Mouse (Mus musculus): Measurements from ENCODE around the gene Prkce.

The Prkce gene

GRCm38 (mm10) chr17:86486657-86487056 is 319.1 kb downstream of the Prkce start:
- DNase-seq (ENCODE audit: extremely low spot score): no peak

- DNase-seq (ENCODE audit: extremely low spot score): no peak
Observed at GRCm38 (mm10) chr17:86487450-86487849, 319.9 kb downstream of the Prkce start.

DNA sequence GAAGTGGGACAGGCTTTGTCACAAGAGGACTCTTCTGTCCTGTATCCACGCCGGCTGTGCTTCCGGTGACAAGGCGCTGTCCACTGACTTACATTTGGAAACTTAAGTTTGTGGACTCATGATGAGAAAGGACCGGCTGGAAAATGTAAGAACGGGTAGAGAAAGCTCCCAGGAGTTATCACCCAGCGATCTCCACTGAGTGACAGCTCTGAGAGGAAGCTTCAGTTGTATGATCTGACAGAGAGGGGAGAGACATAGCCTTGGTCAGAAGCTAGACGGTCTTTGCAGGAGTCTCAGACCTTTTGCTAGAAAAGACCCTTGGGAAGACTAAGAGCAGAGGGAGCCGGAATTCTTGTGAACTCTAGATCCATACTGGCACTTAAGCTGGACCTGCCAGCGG is 322.2 kb downstream of the Prkce start:
- DNase-seq (ENCODE audit: extremely low spot score): no peak

DNA sequence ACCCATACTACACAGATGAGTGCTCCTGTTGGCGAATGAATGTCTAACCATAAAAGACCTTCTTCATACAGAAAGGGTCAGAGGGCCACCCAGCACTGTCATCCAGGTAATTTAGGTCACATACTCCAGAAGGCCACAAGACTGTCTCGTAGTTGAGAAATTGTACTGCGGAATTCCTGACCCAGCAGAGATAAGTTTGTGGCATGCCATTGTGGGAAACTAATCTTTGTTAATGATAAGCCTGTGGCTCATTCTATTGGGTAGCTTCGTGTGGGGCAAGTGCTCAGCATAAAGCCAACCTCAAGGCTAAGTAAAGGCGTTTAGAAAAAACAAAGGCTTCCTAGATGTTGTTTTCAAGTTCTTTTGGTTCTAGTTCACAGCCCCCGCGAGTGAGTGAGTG is 324.8 kb downstream of the Prkce start:
- no peak for DNase-seq (ENCODE audit: extremely low spot score)

DNA sequence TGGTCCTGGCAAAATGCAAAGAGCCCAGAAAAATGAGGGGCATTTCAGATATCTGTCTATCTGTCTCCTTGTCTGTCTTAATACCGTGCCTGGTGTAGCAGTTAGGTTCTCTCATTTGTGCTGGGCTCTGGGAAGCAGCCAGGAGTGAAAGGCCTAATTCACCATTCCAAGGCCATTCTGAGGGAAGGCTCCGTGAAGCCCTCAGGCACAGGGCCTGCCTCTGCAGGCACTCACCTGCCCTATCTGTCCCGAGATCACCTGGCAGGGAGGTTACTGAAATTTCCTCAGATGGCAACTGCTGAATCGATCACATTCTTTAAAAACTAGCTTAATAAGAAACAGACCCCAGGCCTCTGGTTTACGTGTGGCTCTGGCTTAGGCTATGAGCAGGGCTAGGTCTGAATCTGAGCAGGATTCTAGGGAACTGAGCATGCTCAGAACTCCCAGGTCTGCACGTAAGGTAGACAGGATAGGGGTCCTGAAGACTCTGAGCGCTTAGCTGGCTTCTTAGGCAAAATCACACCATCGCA is 326.4 kb downstream of the Prkce start:
- no peak for DNase-seq (ENCODE audit: extremely low spot score)

DNA sequence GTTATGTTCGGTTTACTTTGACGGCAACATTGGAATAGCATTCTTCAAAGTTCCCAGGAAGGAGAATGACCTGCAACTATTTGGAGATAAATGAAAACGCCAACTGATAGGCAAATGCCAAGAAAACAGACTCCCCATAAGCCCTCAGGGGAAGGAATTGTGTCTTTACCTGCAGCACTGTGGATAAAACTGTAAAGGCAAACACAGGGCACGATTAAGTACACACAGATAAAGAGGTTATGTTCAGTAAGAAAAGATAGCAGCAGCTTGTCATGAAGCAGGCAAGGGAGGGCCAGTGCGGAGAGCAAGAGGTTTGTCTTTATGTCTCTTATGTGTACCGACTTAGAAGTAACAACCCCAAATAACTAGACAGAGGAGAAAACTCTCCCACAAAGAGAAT is 326.9 kb downstream of the Prkce start:
- no peak for DNase-seq (ENCODE audit: extremely low spot score)

- DNase-seq (ENCODE audit: extremely low spot score): no peak
Observed at GRCm38 (mm10) chr17:86494895-86495294, 327.3 kb downstream of the Prkce start.

GRCm38 (mm10) chr17:86496123-86496771 is 328.7 kb downstream of the Prkce start:
- peak; percentile 13 for DNase-seq (ENCODE audit: extremely low spot score)

GRCm38 (mm10) chr17:86497302-86497701 is 329.7 kb downstream of the Prkce start:
- DNase-seq (ENCODE audit: extremely low spot score): no peak

GRCm38 (mm10) chr17:86499359-86500045 is 331.9 kb downstream of the Prkce start:
- no peak for DNase-seq (ENCODE audit: extremely low spot score)

GRCm38 (mm10) chr17:86501393-86501792 is 333.8 kb downstream of the Prkce start:
- DNase-seq (ENCODE audit: extremely low spot score): no peak

DNA sequence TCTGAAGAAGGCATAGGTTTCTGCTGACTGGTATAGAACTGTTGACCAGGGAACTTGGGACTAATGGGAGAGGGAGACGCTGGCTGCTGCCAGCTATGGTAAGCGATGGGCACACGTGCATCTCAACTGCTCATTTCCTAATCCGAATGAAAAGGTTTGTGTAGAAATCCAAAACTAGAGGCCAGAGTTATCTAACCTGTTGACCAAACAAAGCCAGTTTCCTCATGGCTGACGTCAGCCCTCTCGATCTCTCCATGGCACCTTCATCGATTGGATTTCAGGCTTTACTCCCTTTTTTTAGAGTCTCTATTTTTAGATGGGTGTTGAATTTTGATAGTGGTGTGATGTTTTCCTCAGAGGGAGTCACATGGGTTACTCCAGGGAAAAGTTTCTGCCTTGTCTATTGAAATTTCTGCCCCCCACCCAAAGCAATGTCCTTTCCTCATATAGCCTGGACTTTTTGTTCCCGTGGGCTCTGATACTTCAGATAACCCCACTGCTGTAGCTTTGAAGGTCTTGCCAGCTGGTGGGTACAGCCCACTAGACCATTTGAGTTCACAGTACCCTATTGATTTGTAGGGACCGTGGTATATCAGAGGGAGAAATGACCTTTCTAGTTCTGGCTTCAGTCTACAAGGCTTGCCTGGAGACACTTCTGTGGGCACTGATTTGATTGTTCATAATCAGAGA is 335.8 kb downstream of the Prkce start:
- no peak for DNase-seq (ENCODE audit: extremely low spot score)

DNA sequence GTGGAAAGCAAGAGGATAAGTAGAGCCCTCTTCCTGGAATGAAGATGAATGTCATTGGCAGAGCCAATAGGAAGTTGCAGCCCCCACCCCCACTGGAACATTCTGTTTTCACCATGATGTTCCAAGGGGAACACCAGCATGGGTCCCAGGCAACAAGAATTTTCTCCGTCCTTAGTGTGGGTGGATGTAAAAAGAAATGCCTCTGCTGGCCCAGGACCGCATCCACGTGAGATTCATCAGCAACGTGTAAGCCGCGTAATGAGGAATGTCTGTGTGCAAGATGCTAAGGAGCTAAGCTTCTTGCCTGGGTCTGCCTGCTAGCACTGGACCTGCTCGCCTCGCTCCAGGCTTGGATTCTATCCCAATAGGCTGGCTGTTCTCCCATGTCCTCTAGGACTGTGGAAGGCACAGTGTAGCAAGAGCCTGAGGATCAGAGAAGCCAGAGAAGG is 337.6 kb downstream of the Prkce start, which contains the start of gene Gm10309:
TSS of gene Gm10309 (minus strand) at position 50 of the 449 bp plus-strand sequence.
- DNase-seq (ENCODE audit: extremely low spot score): no peak

DNA sequence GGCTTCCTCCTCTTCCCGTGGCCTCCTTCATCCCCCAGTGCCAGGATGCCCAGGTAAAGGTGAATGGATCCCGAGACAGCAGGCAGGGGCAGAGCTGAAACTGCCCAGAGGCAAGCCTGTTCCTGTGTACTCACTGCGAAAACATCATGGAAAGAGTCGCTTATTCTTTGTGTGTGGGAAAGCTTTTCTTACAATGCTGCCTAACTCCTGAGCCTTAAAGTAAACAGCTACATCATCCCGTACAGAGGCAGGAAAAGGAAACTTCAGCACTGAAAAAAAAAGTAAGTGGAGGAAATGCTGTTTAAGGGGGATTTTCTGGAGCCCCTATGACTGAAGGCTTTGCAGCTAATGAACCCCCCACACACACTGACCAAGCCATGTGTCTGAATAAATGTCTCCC is 339.3 kb downstream of the Prkce start:
- no peak for DNase-seq (ENCODE audit: extremely low spot score)

- DNase-seq (ENCODE audit: extremely low spot score): no peak
Observed at GRCm38 (mm10) chr17:86507342-86508211, 340.0 kb downstream of the Prkce start.

GRCm38 (mm10) chr17:86508212-86508490 is 340.6 kb downstream of the Prkce start:
- DNase-seq (ENCODE audit: extremely low spot score): no peak

DNA sequence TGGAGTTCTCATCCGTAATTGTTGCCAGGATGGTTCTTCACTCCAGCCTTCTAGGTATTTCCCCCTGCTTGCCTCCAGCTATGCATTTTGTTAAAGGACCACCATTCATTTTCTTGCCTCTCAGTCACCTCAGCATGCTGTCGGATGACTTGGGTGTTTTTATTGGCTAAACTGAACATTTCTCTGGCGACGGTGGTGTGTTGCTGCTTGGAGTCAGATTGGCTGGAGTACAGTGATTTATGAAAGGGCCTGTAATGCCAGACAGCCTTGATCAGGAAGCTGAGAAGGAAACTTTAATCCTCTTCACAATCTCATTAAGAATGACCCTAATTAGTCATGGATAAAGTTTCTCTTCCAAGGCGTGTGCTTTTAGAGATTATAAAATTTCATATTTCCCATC is 342.3 kb downstream of the Prkce start:
- DNase-seq (ENCODE audit: extremely low spot score): no peak

DNA sequence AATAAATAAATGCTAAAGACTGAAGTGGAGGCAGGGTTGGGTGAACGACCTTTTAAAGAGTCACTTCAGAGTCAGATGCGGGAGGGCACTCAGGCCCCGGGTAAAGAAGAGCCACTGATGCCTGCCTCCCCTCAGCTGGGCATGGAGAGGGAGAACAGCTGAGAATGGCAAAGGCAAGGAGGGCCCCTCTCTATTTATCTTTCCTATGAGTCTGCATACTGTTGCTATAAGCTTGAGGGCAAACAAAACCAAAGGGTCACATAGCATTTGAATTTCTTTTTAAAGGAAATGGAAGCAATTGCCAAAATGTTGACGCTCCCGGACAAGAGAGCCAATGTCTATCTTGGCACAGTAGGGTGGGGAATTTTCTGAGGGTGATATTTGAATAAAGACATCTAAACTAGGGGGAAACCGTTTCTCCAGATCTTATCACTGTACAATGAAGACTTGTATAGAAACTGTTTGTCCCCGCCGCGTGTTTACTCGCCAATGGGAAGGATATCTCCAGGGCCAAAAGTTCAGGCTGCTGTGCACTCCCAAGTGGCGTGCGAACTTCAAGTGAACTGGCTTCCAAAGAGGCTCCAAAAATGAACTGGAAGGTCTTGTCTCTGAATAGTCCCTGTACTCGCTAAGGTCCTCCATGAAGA is 347.5 kb downstream of the Prkce start:
- no peak for DNase-seq (ENCODE audit: extremely low spot score)

DNA sequence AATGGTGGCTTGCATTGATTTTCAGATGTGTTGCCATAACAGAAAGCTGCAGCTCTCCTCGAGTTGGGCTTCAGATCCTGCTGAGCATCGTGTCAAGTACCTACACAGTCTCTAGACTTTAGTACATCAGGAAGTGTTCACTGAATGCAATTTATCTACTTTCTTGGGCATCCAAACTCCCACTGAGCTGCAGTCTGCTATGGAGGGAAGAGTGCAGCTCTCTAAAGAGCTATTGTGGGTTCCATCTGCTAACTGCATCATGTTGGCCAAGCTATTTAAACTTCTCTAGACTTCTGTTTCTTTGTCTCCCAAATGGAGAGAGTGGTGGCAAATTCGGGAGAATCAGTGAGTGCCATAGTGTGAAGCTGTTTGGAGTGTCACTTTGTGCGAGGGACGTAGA is 349.0 kb downstream of the Prkce start:
- no peak for DNase-seq (ENCODE audit: extremely low spot score)

GRCm38 (mm10) chr17:86518604-86519003 is 351.0 kb downstream of the Prkce start:
- no peak for DNase-seq (ENCODE audit: extremely low spot score)

- DNase-seq (ENCODE audit: extremely low spot score): no peak
Observed at GRCm38 (mm10) chr17:86521252-86521651, 353.7 kb downstream of the Prkce start.
